Mouse (Mus musculus) ovary, adult 18-20 months (tissue): ENCODE measurements around the gene Cutal.

Source experiments
- DNase-seq: peaks from one replicate; pipeline ENCODE4 v3.0.0; 2022; ENCODE audit warnings: low spot score, mixed read lengths

Cutal gene

DNA sequence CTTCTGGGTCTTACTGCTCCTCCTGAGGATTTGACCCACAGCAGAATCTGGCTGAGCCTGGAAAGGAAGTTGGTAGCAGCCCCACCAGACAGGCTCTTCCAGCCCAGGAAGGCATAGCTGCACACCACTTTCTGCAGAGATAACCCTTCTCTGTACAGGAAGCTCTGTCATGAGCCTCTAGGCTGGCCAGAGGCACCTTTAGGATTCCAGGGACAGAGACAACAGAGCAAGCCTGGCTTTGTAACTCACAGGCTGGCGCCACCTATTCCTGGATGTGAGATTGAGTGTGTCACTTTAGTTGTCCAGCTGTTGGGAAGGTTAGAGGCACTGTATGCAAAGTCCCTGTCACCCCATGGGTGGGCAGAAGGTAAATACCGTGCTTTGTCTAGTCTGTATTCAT, 40.9 kb downstream of the Cutal start:
- no peak for DNase-seq

DNA sequence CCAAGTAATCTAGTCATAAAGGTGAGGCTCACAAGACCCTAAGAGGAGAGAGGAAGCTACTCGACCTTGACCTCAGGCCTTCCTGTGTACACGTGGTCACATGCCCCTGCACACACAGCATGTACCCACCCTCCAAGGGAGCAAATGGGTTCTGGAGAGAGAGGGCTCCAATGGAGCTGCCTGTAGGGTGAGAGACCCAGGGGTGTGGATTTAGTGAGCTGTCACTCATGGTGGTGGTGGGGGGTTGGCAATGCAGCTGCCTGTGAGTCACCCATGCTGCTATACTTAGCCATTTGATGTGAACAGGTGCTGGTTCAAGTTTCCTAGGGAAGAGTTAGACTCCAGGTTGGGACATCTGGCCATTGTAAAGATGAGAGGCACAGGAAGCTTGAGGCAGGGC, 45.9 kb downstream of the Cutal start:
- no peak for DNase-seq

DNA sequence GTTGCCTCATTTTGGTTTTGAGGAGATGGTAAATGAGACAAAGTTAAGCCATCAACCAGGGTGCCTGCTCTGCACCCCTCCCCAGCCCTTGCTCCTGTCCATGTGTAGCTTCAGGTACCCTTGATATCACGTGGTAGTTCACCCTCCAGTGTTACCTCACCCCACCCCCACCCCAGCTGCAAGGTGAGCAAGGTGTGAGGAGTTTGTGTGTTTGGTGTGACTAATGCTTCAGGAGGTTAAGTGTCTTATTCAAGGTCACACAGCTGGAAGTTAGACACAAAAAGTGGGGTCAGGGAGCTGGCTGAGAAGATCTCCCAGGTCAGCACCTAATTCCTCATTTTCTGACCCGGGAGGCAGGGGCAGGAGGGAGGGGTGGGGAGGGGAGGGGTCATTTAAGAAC, 48.5 kb downstream of the Cutal start:
- no peak for DNase-seq

DNA sequence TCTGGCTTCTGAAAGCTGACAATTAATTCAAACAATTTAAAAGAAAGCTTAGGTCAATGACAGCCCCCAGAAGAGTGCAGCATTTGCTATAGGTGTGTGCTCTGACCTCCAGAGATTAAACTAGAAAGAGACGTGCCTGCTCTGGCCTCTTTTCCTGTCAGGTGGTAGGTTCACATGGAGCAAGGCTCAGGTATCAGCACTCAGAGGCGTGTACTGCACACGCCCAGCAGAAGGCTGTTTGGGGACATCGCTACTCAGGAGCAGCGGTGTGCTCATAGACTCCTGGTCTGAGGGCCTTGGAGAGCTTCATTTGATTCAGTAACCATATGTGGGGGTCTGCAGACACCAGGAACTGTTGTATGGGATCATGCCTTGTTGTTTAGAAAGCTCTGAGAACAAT, 53.1 kb downstream of the Cutal start:
- DNase-seq, result no peak

DNA sequence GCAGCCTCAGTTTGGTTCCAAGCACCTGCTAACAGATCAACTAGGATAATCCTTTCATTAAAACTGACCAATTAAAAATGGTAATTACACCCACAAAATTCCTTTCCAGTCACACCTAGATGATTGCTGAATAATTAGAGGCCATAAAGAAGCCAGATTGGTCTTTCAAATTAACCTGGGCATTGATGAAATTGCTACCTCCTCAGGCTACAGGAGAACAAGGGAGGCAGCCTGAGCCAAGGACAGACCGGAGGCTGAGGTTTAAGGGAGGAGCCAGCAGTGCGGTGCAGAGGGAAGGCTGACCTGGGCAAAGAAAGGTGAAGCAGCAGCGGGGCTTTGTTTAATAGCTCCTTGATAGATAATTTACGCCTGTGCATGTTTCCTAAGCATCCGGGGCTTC, 63.3 kb downstream of the Cutal start:
- DNase-seq, result no peak

DNA sequence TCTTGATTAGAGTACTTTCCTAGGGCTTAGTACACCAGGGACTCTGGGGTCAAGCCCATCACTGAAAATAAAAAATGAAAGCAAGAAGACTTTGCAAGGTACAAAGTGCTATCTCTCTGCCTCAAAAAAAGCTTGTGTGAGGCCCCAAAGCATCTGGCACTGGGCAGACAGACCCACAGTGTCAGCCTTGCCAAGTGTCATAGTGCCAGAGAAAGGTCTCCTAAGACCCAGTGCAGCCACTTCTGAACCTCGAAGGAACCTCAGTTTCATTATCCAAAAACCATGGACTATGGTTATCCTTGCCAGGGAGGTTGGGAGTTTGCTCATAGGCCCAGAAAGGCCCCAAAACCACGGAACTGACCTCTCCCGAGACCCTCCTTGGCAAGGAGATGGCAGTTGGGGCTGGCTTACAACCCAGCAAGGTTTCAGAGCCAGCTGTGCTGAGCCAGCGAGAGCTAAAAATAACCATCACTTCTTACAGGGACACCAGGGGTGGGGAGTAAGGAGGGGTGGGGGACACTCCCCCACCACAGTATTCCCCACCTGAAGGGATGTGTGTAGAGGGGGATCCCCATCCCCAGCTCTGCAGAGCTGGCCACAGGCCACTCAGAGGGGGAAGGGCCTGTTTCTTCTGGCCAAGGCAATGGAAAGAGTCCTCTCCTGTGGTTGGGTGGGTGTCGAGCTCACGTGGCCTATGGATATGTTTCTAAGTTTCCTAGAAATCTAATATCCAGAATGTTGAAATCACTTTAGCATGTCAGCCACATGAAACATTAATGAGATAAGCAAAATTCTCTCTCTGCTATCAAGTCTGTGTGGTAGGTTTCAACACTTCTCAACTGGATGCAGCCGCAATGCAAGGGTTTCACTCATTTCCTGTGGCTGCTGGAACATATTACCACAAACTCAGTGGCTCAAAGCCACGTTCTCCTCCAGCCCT, 64.3 kb downstream of the Cutal start:
- DNase-seq, result no peak

DNA sequence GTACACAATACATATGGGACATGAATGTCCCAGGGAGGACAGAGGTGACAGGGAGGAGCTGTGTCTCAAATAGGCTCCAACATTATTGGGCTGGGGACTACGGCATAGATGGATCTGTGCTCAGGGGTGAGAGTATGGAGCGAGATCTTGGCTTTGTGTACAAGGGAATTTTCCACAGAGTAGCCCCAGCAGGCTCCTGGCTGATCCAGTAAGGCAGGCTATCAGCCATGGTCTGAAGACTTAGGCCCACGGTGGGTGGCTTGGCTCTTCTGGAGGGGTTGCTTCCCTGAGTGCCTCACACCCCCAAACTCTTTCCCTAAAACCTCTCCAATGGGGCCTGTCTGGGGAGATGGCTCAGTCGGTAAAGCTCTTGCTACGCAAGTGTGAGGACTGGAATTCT, 66.0 kb downstream of the Cutal start:
- no peak for DNase-seq

- no peak for DNase-seq
These were observed 67.0 kb downstream of the Cutal start for GRCm38 (mm10) chr2:34941061-34941675.
